Mouse (Mus musculus) MEL (cell line): ENCODE results near the gene Asna1. TPM values are rescaled to one million over a fixed set of nuclear protein-coding genes. Genes with fewer than 3 reads are reported as not detected.

ENCODE experiments used
- DNase-seq: peaks from one replicate; pipeline ENCODE4 v3.0.0; 2011; ENCODE audit warnings: low read depth, low spot score
- H3K27ac ChIP-seq: 2 replicates; pipeline ENCODE4 v1.5.1; 2012; ENCODE audit warnings: low read depth, mild to moderate bottlenecking, control low read depth, low read length, moderate library complexity; ENCODE audit not compliant: control insufficient read depth
- H3K27me3 ChIP-seq, 2 experiments: fragments of 150-350 bp in 1 of 2; sonication (generic) in 1 of 2; 2 replicates each; pipeline ENCODE4 v1.6.1; 2012; ENCODE audit warnings: low read length in 2 of 2, mild to moderate bottlenecking in 2 of 2, improper control_type of control experiment in 1 of 2, moderate library complexity in 1 of 2; ENCODE audit not compliant: insufficient read depth in 2 of 2, control insufficient read depth in 1 of 2
- H3K36me3 ChIP-seq, 2 experiments: 2 replicates each; pipeline ENCODE4 v1.6.1; 2012 to 2014; ENCODE audit warnings: low read length in 2 of 2, improper control_type of control experiment in 1 of 2, inconsistent platforms in 1 of 2, mild to moderate bottlenecking in 1 of 2; ENCODE audit not compliant: insufficient read depth in 2 of 2, control insufficient read depth in 1 of 2
- H3K4me1 ChIP-seq, 2 experiments: fragments of 150-350 bp in 1 of 2; sonication (generic) in 1 of 2; 2 replicates each; pipeline ENCODE4 v1.6.1; 2012; ENCODE audit warnings: low read length in 2 of 2, improper control_type of control experiment in 1 of 2, mild to moderate bottlenecking in 1 of 2; ENCODE audit not compliant: insufficient read depth in 2 of 2, control insufficient read depth in 1 of 2
- H3K4me3 ChIP-seq, 2 experiments: fragments of 150-350 bp in 1 of 2; sonication (generic) in 1 of 2; 2 replicates each; pipeline ENCODE4 v1.5.1; 2012; ENCODE audit warnings: low read depth in 2 of 2, low read length in 2 of 2, mild to moderate bottlenecking in 2 of 2, moderate library complexity in 2 of 2, control low read depth in 1 of 2, improper control_type of control experiment in 1 of 2; ENCODE audit not compliant: control insufficient read depth in 1 of 2, insufficient read depth in 1 of 2
- H3K79me2 ChIP-seq: 2 replicates; pipeline ENCODE4 v1.6.1; 2012; ENCODE audit warnings: mild to moderate bottlenecking, low read length, moderate library complexity; ENCODE audit not compliant: control insufficient read depth, poor library complexity, insufficient read depth
- H3K9ac ChIP-seq: 2 replicates; pipeline ENCODE4 v1.6.1; 2012; ENCODE audit warnings: low read depth, mild to moderate bottlenecking, control low read depth, low read length, moderate library complexity; ENCODE audit not compliant: control insufficient read depth, poor library complexity, severe bottlenecking
- H3K9me3 ChIP-seq: fragments of 150-350 bp; sonication (generic); replicated peaks from 2 replicates; pipeline ENCODE4 v1.6.1; 2012; ENCODE audit warnings: mild to moderate bottlenecking, low read length, improper control_type of control experiment, moderate library complexity; ENCODE audit not compliant: insufficient read depth
- BHLHE40 ChIP-seq: IDR thresholded peaks from 2 replicates; pipeline ENCODE4 v1.6.1; 2012; ENCODE audit warnings: low read depth, mild to moderate bottlenecking, inconsistent platforms, low read length, improper control_type of control experiment, borderline replicate concordance
- CHD1 ChIP-seq: IDR thresholded peaks from 2 replicates; pipeline ENCODE4 v1.6.1; 2012; ENCODE audit warnings: low read depth, mild to moderate bottlenecking, inconsistent platforms, low read length, improper control_type of control experiment
- CHD2 ChIP-seq: IDR thresholded peaks from 2 replicates; pipeline ENCODE4 v1.6.1; 2011; ENCODE audit warnings: low read length, improper control_type of control experiment
- CTCF ChIP-seq, 3 experiments: IDR thresholded peaks in 2 of 3; conservative IDR thresholded peaks in 1 of 3; 2 replicates each; pipeline ENCODE4 v1.5.1; 2011 to 2012; ENCODE audit warnings: low read length in 3 of 3, low read depth in 2 of 3, mild to moderate bottlenecking in 2 of 3, improper control_type of control experiment in 1 of 3, inconsistent platforms in 1 of 3, mixed read lengths in 1 of 3, moderate library complexity in 1 of 3; ENCODE audit not compliant: control insufficient read depth in 1 of 3, insufficient read depth in 1 of 3, poor library complexity in 1 of 3, severe bottlenecking in 1 of 3
- E2F4 ChIP-seq: IDR thresholded peaks from 2 replicates; pipeline ENCODE4 v1.6.1; 2011; ENCODE audit warnings: low read depth, low read length, improper control_type of control experiment, borderline replicate concordance
- ELF1 ChIP-seq: IDR thresholded peaks from 2 replicates; pipeline ENCODE4 v1.6.1; 2014; ENCODE audit warnings: low read depth, mild to moderate bottlenecking, inconsistent platforms, low read length, improper control_type of control experiment, moderate library complexity
- EP300 ChIP-seq, 2 experiments: IDR thresholded peaks; 2 replicates each; pipeline ENCODE4 v1.6.1; 2011; ENCODE audit warnings: improper control_type of control experiment in 2 of 2, low read length in 2 of 2, low read depth in 1 of 2, mild to moderate bottlenecking in 1 of 2
- ETS1 ChIP-seq: IDR thresholded peaks from 2 replicates; pipeline ENCODE4 v1.6.1; 2012; ENCODE audit warnings: low read depth, mild to moderate bottlenecking, inconsistent platforms, low read length, improper control_type of control experiment, moderate library complexity
- GABPA ChIP-seq: IDR thresholded peaks from 2 replicates; pipeline ENCODE4 v1.6.1; 2012; ENCODE audit warnings: low read depth, mild to moderate bottlenecking, inconsistent platforms, low read length, improper control_type of control experiment, moderate library complexity
- KAT2A ChIP-seq: conservative IDR thresholded peaks from 2 replicates; pipeline ENCODE4 v1.6.1; 2012; ENCODE audit warnings: low read depth, low read length, improper control_type of control experiment, inconsistent platforms
- MAFK ChIP-seq: IDR thresholded peaks from 2 replicates; pipeline ENCODE4 v1.6.1; 2011; ENCODE audit warnings: low read depth, mild to moderate bottlenecking, low read length, improper control_type of control experiment, borderline replicate concordance
- MAZ ChIP-seq: IDR thresholded peaks from 2 replicates; pipeline ENCODE4 v1.6.1; 2012; ENCODE audit warnings: low read depth, mild to moderate bottlenecking, inconsistent platforms, low read length, improper control_type of control experiment
- MXI1 ChIP-seq: IDR thresholded peaks from 2 replicates; pipeline ENCODE4 v1.6.1; 2011; ENCODE audit warnings: mild to moderate bottlenecking, low read depth, low read length, improper control_type of control experiment
- MYB ChIP-seq: IDR thresholded peaks from 2 replicates; pipeline ENCODE4 v1.6.1; 2011; ENCODE audit warnings: mild to moderate bottlenecking, low read depth, low read length, improper control_type of control experiment
- NELFE ChIP-seq: IDR thresholded peaks from 2 replicates; pipeline ENCODE4 v1.6.1; 2011; ENCODE audit warnings: low read depth, low read length, improper control_type of control experiment
- NRF1 ChIP-seq: IDR thresholded peaks from 2 replicates; pipeline ENCODE4 v1.6.1; 2014; ENCODE audit warnings: low read depth, mild to moderate bottlenecking, inconsistent platforms, low read length, improper control_type of control experiment, moderate library complexity; ENCODE audit not compliant: poor library complexity, insufficient read depth, severe bottlenecking
- RAD21 ChIP-seq: IDR thresholded peaks from 2 replicates; pipeline ENCODE4 v1.6.1; 2011; ENCODE audit warnings: mild to moderate bottlenecking, low read depth, low read length, improper control_type of control experiment
- RCOR1 ChIP-seq: IDR thresholded peaks from 2 replicates; pipeline ENCODE4 v1.6.1; 2012; ENCODE audit warnings: low read depth, mild to moderate bottlenecking, inconsistent platforms, low read length, improper control_type of control experiment
- SMC3 ChIP-seq: IDR thresholded peaks from 2 replicates; pipeline ENCODE4 v1.6.1; 2011; ENCODE audit warnings: low read depth, low read length, improper control_type of control experiment
- TAL1 ChIP-seq: IDR thresholded peaks from 2 replicates; pipeline ENCODE4 v1.6.1; 2012; ENCODE audit warnings: mild to moderate bottlenecking, inconsistent platforms, low read length, moderate library complexity, mixed read lengths
- TCF12 ChIP-seq: IDR thresholded peaks from 2 replicates; pipeline ENCODE4 v1.6.1; 2014; ENCODE audit warnings: low read depth, mild to moderate bottlenecking, inconsistent platforms, low read length, improper control_type of control experiment, moderate library complexity
- UBTF ChIP-seq: IDR thresholded peaks from 2 replicates; pipeline ENCODE4 v1.6.1; 2012; ENCODE audit warnings: low read depth, mild to moderate bottlenecking, inconsistent platforms, low read length, improper control_type of control experiment, moderate library complexity, borderline replicate concordance; ENCODE audit not compliant: insufficient read depth
- ZMIZ1 ChIP-seq: IDR thresholded peaks from 2 replicates; pipeline ENCODE4 v1.6.1; 2012; ENCODE audit warnings: low read depth, mild to moderate bottlenecking, inconsistent platforms, low read length, improper control_type of control experiment, moderate library complexity
- ZNF384 ChIP-seq: IDR thresholded peaks from 2 replicates; pipeline ENCODE4 v1.6.1; 2012; ENCODE audit warnings: low read depth, mild to moderate bottlenecking, inconsistent platforms, low read length, improper control_type of control experiment
- polyA plus RNA-seq, 2 experiments: library from polyadenylated mRNA; stranded (reverse) in 1 of 2; unstranded in 1 of 2; fragments of >175 nt in 1 of 2; fragments of >200 nt in 1 of 2; gene quantifications; 2 replicates each; pipeline versions ENCODE4 v1.2.1 to v1.2.4; 2012; ENCODE audit warnings: low replicate concordance in 2 of 2, low read depth in 1 of 2; ENCODE audit not compliant: insufficient read length in 2 of 2, insufficient read depth in 1 of 2, missing spikeins in 1 of 2
- total RNA-seq: library from RNA; depleted of rRNA; stranded (reverse); fragments of 300-350 nt; gene quantifications from 2 replicates; pipeline ENCODE4 v1.2.3, GENCODE M21; 2012

Asna1 gene
- total and polyA plus RNA-seq, 3 experiments = 132 to 192 TPM; not detected in 1

DNA sequence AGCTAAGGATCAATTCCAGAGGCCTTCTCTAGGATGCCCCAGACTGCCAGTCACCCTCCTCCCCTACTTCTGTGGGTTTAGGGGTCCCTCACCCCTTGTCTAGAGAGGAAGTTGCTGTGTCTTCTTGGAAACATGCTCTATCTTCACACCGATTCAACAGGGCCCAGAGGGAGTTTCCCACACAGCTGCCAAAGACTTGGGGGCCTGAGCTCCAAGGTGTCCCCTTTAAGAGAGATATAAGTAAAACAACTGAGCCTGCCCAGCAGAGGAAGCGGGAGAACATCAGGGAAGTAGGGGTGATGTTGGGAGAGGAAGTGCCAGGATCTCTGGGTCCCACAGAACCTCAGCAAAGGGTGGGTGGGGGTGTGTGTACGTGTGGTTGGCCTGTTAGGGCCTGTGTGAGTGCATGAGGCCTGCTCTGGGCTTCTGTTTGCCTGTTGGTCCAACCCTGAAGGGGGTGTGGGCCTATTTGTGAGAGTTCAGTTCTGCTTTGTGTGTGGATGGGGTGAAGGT, 42.5 kb downstream of the Asna1 start (continued):
- TF ChIP-seq MAFK (no peak), MYB (no peak)

DNA sequence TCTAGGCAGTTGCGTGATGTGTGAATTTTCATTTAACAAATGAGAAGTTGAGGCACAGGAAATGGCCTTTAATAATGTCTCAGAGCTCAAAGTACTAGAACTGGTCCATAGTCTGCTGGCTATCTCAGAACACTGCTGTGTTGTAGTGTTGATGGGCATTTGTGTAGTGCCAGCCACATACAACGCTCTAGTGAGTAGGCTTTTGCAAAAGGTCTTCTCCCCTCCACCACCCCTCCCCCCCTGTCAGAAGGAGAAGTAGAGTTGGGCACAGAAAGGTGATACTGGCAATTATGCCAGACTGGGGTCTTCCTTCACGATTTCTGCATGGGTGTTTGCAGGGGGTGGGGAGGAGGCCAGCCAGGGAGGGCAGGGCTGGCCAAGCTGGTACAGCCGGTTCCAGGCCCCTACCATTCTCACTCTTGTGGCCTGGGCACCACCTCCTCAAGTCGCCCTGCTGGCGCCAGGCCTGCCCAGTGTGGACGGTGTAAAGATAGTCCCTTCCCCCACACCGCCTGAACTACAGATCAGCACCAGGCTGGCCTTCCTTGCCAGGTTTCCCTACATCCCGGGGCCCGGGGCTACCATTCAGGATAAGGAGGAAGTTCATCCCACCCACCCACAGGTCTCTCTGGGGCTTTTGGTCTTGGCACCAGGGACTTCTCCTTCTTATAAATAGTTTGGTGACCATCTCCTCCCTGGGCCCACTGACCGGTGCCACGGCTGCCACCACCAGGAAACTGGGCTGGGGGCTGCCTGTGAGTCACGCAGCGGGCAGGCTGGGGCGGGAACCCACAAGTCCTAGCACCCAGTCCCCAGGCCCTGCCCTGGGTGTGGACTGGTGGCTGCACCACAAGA, 43.2 kb downstream of the Asna1 start:
- peaks cover 23% of the 10 kb centered on the region for H3K79me2 ChIP-seq
- H3K27ac ChIP-seq = peak overlapping the region; percentile 99
- peak overlapping the region; percentile 83 for H3K9ac ChIP-seq
- H3K9me3 ChIP-seq = no peaks in the 10 kb centered on the region
- H3K36me3 ChIP-seq = peaks cover 0 to 43% of the 10 kb centered on the region in 2 experiments; a peak in 2 of 4 replicates
- DNase-seq = peak; percentile 51
- TF ChIP-seq NRF1 = no peak
- peak; percentile 24 for TF ChIP-seq CHD2
- no peak for TF ChIP-seq BHLHE40
- TF ChIP-seq E2F4 = no peak
- 0 out of 4 replicates have a peak, but pooled peaks of 1 of the 2 experiments have one; percentile 8 for TF ChIP-seq EP300 (IDR thresholded peaks at IDR 0.05; ENCODE audit: low read depth in 1 of 2, low read length in 2 of 2)
- no peak for TF ChIP-seq MYB
- TF ChIP-seq RAD21 = no peak
- peak overlapping the region in 1 of 2 experiments; percentile 4; a peak in 2 of 4 replicates for H3K4me3 ChIP-seq
- no peaks in the 10 kb centered on the region for H3K27me3 ChIP-seq
- peaks cover 11 to 59% of the 10 kb centered on the region in 2 experiments for H3K4me1 ChIP-seq

DNA sequence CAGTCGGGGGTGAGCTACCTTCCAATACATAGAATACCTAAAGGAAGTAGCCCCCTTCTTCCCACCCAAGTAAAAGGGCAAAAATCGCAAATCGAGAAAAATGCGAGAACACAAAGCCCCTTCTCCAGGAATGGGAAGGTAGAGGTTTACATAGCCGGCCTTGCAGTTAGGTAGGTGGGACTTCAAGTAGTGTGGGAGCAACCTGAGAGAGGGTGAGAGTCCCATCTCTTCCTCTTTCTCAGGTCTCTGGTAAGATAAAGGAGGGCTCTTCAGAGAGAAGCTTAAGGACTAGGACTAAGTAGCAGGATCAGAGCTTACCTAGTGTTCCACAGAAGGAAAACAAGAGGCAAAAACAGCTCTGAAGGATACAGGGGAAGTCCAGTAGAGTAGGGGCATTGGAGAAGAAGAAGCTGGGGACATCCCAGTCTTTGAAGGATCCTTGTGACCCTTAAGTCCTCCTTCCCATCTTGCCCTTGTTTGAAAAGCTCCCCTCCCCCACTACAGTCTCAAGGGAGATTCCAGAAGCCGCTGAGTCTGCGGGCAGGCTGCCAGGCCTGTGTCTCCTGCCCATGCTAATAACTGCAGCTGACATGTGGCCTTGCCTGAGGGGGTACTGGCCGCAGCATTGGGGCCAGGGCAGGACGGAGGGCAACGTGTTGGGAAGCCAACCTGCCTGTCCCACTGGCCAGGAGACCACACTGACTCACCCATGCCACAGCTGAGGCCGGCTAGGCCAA, 44.3 kb downstream of the Asna1 start:
- H3K27ac ChIP-seq = peak overlapping the region; percentile 99
- H3K27me3 ChIP-seq = no peaks in the 10 kb centered on the region
- H3K4me1 ChIP-seq = peaks cover 11 to 55% of the 10 kb centered on the region in 2 experiments
- TF ChIP-seq KAT2A = no peak
- TF ChIP-seq SMC3 = no peak
- peak; percentile 78 for TF ChIP-seq ETS1
- no peak for TF ChIP-seq GABPA
- TF ChIP-seq BHLHE40 = no peak
- TF ChIP-seq ELF1 = peak; percentile 2; the same call in 1 of the 2 replicates
- TF ChIP-seq RAD21 = no peak
- no peak for TF ChIP-seq ZNF384
- no peak; the same call in 1 of the 2 replicates for TF ChIP-seq ZMIZ1
- TF ChIP-seq TCF12 = peak; percentile 40; the same call in 1 of the 2 replicates
- peak; percentile 38 to 45; a peak in 3 of 4 replicates for TF ChIP-seq EP300 (IDR thresholded peaks at IDR 0.05; ENCODE audit: low read depth in 1 of 2, low read length in 2 of 2)
- peak; percentile 39; the same call in 1 of the 2 replicates for TF ChIP-seq NELFE
- peak; percentile 83 for TF ChIP-seq MXI1
- no peak for TF ChIP-seq CTCF (IDR thresholded peaks at IDR 0.05 in 2 of 3, conservative IDR thresholded peaks at IDR 0.05 in 1 of 3; ENCODE audit: control insufficient read depth in 1 of 3, insufficient read depth in 1 of 3, low read depth in 2 of 3, low read length in 3 of 3, poor library complexity in 1 of 3, severe bottlenecking in 1 of 3)
- no peak for TF ChIP-seq MAFK
- TF ChIP-seq MAZ = no peak
- TF ChIP-seq UBTF = 0 out of 2 replicates have a peak, but pooled peaks have one; percentile 78
- no peak for TF ChIP-seq TAL1
- no peak; the same call in 1 of the 2 replicates for TF ChIP-seq CHD1
- peak; percentile 35; the same call in 1 of the 2 replicates for TF ChIP-seq RCOR1

More for the DNA sequence above, 44.3 kb downstream of the Asna1 start:
- peak overlapping the region; percentile 83 for H3K9ac ChIP-seq
- H3K79me2 ChIP-seq = peaks cover 28% of the 10 kb centered on the region
- H3K4me3 ChIP-seq = peak overlapping the region; percentile 52 to 64
- H3K9me3 ChIP-seq = no peaks in the 10 kb centered on the region
- DNase-seq = peak; percentile 91
- peaks cover 0 to 42% of the 10 kb centered on the region in 2 experiments; a peak in 2 of 4 replicates for H3K36me3 ChIP-seq
